Mouse (Mus musculus): Measurements from ENCODE around the gene Abt1.

- TF ChIP-seq CTCF (IDR thresholded peaks at IDR 0.05), result no peak
- no peak for TF ChIP-seq EP300 (IDR thresholded peaks at IDR 0.05)
Measured at GRCm38 (mm10) chr13:23395301-23396245, 28.1 kb downstream of the Abt1 start.
